Mouse (Mus musculus): ENCODE data around the gene Them7. TPM values are rescaled to one million over a fixed set of nuclear protein-coding genes. Genes with fewer than 3 reads are reported as not detected.

Them7 gene
- polyA plus RNA-seq, 1 experiment from 2014 or later: 0.87 TPM

DNA sequence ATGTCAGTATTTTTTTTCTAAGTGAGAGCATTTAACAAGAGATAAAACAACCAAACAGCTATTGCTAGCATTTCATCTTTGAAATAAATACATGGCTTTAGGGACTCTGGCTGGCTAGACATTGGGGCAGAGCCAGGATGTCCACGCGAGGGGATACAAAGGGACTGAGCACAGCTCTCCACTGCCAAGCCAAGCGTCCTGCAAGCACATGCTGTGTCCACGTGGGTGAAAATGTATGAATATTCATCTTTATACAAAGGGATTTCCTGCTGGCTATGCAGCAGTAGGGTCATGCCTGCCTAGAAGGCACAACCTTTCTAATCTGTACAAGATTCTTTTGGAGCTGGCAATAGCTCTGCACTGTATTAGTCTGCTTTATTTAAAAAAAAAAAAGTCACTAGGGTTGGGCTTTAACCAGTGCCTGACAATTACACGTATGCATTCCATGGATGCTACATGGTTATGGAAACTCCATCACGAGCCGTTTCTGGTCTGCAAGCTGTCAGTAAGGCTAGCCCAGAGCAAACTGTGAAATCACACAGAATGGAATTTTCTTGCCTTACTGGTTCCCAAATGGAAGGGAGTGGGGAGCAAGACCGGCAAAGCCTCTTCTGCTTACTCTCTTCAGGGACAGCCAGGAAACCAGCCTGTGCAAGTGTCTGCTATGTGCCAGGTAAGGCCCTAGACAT is 192.7 kb downstream of the Them7 start:
- no peak for ATAC-seq (ENCODE audit: insufficient number of reproducible peaks, insufficient read depth, low FRiP score, low TSS enrichment, low read depth)
- Histone ChIP-seq H3K9me3 (no peaks in the 10 kb centered on the region), H3K9ac (replicated peaks) (no peak overlapping the region), H3K27ac (no peak overlapping the region), H3K4me2 (no peak overlapping the region), H3K27me3 (no peaks in the 10 kb centered on the region), H3K4me3 (replicated peaks) (no peak overlapping the region), H3K4me1 (replicated peaks) (peaks cover 10% of the 10 kb centered on the region; the same call in 1 of the 2 replicates), H3K36me3 (no peaks in the 10 kb centered on the region)
- WGBS: 80% methylated on average over 8 of the region's 8 CpGs

DNA sequence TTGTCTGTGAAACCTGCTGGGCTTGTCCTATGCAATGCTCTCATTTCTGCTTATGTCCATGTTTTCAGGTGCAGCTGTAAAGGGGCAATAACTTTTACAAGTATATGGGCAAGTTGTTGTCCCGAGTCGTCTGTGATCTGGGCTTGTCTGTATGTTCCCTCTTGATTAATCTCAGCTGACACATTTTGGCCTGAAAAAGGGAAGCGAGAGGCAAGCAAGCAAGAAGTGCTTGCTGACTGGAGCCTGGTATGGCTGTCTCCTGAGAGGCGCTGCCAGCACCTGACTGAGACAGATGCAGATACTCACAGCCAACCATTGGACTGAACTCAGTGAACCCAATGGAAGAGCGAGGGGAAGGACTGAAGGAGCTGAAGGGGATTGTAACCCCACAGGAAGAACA is 193.5 kb downstream of the Them7 start:
- no peaks in the 10 kb centered on the region for H3K36me3 ChIP-seq
- H3K27me3 ChIP-seq: no peaks in the 10 kb centered on the region
- ATAC-seq (ENCODE audit: insufficient number of reproducible peaks, insufficient read depth, low FRiP score, low TSS enrichment, low read depth): no peak
- no peak overlapping the region for H3K4me3 ChIP-seq (replicated peaks)
- H3K4me2 ChIP-seq: no peak overlapping the region
- no peak overlapping the region for H3K9ac ChIP-seq (replicated peaks)
- 53% methylated on average over 5 of the region's 5 CpGs for WGBS
- H3K4me1 ChIP-seq (replicated peaks): peaks cover 10% of the 10 kb centered on the region; the same call in 1 of the 2 replicates
- H3K27ac ChIP-seq: no peak overlapping the region
- no peaks in the 10 kb centered on the region for H3K9me3 ChIP-seq

DNA sequence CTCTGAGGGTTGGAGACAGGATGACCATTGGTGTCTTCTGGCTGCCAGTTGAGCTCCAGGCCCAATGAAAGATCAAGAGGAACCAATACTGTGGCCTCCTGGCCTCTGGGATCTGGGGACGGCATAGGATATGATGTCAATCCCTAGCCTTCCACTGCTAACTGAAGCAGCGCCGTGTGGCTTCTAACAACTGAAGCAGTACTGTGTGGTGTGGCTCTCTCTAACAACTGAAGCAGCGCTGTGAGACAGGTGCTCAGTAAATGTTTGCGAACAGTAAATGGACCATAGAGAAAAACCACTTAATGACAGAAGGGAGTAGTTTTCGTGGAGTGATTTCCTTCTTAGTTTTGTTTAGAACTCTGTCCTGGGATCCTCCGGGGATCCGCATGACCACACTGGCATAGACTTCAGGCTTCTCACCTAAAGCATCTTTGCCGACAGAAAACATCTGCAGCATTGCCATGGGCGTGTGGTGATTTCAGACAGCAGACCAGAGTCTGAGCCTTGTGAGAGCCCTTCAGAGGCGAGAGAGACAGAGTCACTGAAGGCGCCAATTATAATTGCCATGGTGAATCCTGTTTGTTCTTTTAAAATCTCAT is 194.6 kb downstream of the Them7 start:
- H3K27ac ChIP-seq: no peak overlapping the region
- no peak for ATAC-seq (ENCODE audit: insufficient number of reproducible peaks, insufficient read depth, low FRiP score, low TSS enrichment, low read depth)
- H3K4me1 ChIP-seq (replicated peaks): peaks cover 10% of the 10 kb centered on the region; the same call in 1 of the 2 replicates
- no peaks in the 10 kb centered on the region for H3K9me3 ChIP-seq
- 86% methylated on average over 12 of the region's 12 CpGs for WGBS
- H3K4me3 ChIP-seq (replicated peaks): no peak overlapping the region
- no peak overlapping the region for H3K4me2 ChIP-seq
- H3K27me3 ChIP-seq: no peaks in the 10 kb centered on the region
- no peaks in the 10 kb centered on the region for H3K36me3 ChIP-seq
- no peak overlapping the region for H3K9ac ChIP-seq (replicated peaks)

DNA sequence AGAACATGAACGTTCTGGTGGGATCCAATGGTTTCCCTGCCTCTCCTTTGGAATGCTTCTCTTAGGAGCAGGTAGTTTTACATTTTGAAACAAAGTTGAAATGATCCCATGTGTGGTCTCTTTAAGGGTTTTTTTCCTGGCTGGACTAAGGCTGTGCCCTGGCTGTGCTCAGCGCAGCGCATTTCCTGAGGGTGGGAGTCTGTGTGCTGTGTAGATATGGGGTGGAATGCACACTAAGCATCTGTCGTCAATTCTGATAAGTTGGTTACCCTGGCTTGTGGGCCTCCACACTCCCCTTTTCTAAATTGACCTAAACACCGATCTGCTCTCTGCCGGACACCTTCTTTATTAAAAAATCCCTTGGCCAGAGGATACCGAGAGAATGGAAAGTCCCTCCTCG is 203.3 kb downstream of the Them7 start:
- H3K27me3 ChIP-seq: peaks cover 10% of the 10 kb centered on the region; the same call in 1 of the 2 replicates
- 72% methylated on average over 8 of the region's 8 CpGs for WGBS
- H3K4me1 ChIP-seq (replicated peaks): no peaks in the 10 kb centered on the region
- H3K4me2 ChIP-seq: no peak overlapping the region
- ATAC-seq (ENCODE audit: insufficient number of reproducible peaks, insufficient read depth, low FRiP score, low TSS enrichment, low read depth): no peak
- no peak overlapping the region for H3K9ac ChIP-seq (replicated peaks)
- no peak overlapping the region for H3K27ac ChIP-seq
- H3K36me3 ChIP-seq: no peaks in the 10 kb centered on the region
- H3K4me3 ChIP-seq (replicated peaks): no peak overlapping the region
- H3K9me3 ChIP-seq: no peaks in the 10 kb centered on the region

DNA sequence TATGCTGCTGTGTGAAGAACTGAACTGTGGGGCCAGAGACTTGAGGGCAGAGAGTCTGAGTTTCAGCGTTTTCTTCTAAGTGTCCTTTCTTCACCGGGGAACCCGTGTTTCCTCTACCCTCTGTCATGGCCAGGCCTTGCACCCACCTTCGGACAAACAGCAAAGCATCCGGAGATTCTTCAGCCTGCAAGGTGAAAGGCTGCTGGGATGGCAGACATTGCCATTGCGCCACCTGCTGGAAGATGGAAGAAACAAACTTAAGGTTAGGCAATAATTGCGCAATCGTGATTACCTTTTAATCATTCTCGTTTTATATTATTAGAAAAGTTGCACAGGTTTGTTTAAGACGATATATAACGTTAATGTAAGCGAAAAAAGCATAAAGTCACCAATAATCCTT is 203.9 kb downstream of the Them7 start:
- ATAC-seq (ENCODE audit: insufficient number of reproducible peaks, insufficient read depth, low FRiP score, low TSS enrichment, low read depth): no peak
- WGBS: 7% methylated on average over 12 of the region's 12 CpGs

DNA sequence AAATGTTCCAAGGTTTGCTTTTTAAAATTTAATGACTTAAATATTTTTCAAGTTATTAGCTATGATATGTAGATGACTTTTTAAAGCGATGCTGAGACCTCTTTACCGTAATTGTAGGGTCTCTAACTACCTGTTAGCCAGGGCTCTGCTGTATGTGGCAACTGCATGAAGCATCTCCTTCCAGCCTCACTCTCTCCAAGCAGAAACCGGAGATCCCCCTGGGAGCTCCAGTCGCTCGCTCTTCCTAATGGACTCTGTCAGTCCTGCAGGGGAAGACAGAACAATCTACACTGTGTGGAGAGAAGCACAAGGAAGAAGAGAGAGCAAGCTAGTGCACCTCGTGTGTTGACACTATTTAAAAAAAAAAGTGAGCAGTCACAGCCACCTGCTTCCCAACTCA is 204.3 kb downstream of the Them7 start:
- Histone ChIP-seq H3K36me3 (no peaks in the 10 kb centered on the region), H3K27me3 (peaks cover 10% of the 10 kb centered on the region; the same call in 1 of the 2 replicates), H3K4me3 (replicated peaks) (no peak overlapping the region), H3K4me1 (replicated peaks) (peaks cover 7% of the 10 kb centered on the region), H3K9me3 (no peaks in the 10 kb centered on the region), H3K4me2 (no peak overlapping the region), H3K27ac (no peak overlapping the region), H3K9ac (replicated peaks) (no peak overlapping the region)
- no peak for ATAC-seq (ENCODE audit: insufficient number of reproducible peaks, insufficient read depth, low FRiP score, low TSS enrichment, low read depth)
- whole genome bisulfite sequencing: 21% methylated on average over 6 of the region's 6 CpGs

More for the DNA sequence above, 203.9 kb downstream of the Them7 start:
- H3K4me2 ChIP-seq: no peak overlapping the region
- H3K36me3 ChIP-seq: no peaks in the 10 kb centered on the region
- H3K9me3 ChIP-seq: no peaks in the 10 kb centered on the region
- no peak overlapping the region for H3K9ac ChIP-seq (replicated peaks)
- H3K4me3 ChIP-seq (replicated peaks): no peak overlapping the region
- H3K27ac ChIP-seq: no peak overlapping the region
- H3K4me1 ChIP-seq (replicated peaks): 0 out of 2 replicates have a peak, but pooled peaks cover 3% of the 10 kb centered on the region
- H3K27me3 ChIP-seq: peaks cover 10% of the 10 kb centered on the region; the same call in 1 of the 2 replicates

Other genes starting within 250 kb of the Them7 start
- gene Eif3m, start 207.2 kb upstream of the Them7 start, polyA plus RNA-seq (2016; fragmentation: Nextera tagmentation; extraction: Ambion mirVana): 311 and 313 TPM in 2 replicates
- not detected in 2 replicates for gene Gm11060, start 132.3 kb upstream of the Them7 start, polyA plus RNA-seq (2016; fragmentation: Nextera tagmentation; extraction: Ambion mirVana)
- 0.49 and 0.82 TPM in 2 replicates for gene Wt1, start 97.8 kb upstream of the Them7 start, polyA plus RNA-seq (2016; fragmentation: Nextera tagmentation; extraction: Ambion mirVana)
- gene Rcn1, start 175.0 kb downstream of the Them7 start, polyA plus RNA-seq (2016; fragmentation: Nextera tagmentation; extraction: Ambion mirVana): 171 and 176 TPM in 2 replicates

Measured in limb, embryonic 12.5 days (tissue).